Mouse (Mus musculus): ENCODE results near the gene Slc25a19.

- TF ChIP-seq GATA1 (IDR thresholded peaks at IDR 0.05; ENCODE audit: borderline replicate concordance, low read length) = no peak
- no peak for TF ChIP-seq FLI1 (IDR thresholded peaks at IDR 0.05; ENCODE audit: low read length)
Observed at GRCm38 (mm10) chr11:115586403-115586802, 41.7 kb downstream of the Slc25a19 start.
